Mouse (Mus musculus) intestine, embryonic 16.5 days (tissue): Measurements from ENCODE around the gene Atad5. TPM values are rescaled to one million over a fixed set of nuclear protein-coding genes. Genes with fewer than 3 reads are reported as not detected.

Experiments
- ATAC-seq: fragments of 200-750 bp; cut with Nextera tagmentation; 2 replicates; pipeline ENCODE4 v1.8.0; 2017; ENCODE audit warnings: moderate TSS enrichment, moderate library complexity
- H3K27ac ChIP-seq: fragments of 300-500 bp; sonication (generic); 2 replicates; pipeline ENCODE4 v1.5.1; 2014; ENCODE audit warnings: mild to moderate bottlenecking, low read length
- H3K27me3 ChIP-seq: fragments of 300-500 bp; sonication (generic); replicated peaks from 2 replicates; pipeline ENCODE4 v1.6.1; 2014; ENCODE audit warnings: low read length, control low read depth, mixed read lengths; ENCODE audit not compliant: control insufficient read depth, insufficient read depth
- H3K36me3 ChIP-seq: fragments of 300-500 bp; sonication (generic); 2 replicates; pipeline ENCODE4 v1.6.1; 2014; ENCODE audit warnings: low read length, control low read depth; ENCODE audit not compliant: control insufficient read depth, insufficient read depth
- H3K4me1 ChIP-seq: fragments of 300-500 bp; sonication (generic); 2 replicates; pipeline ENCODE4 v1.6.1; 2014; ENCODE audit warnings: low read length, control low read depth, mixed read lengths; ENCODE audit not compliant: control insufficient read depth, insufficient read depth
- H3K4me2 ChIP-seq: fragments of 300-500 bp; sonication (generic); 2 replicates; pipeline ENCODE4 v1.6.1; 2014; ENCODE audit warnings: low read depth, low read length, control low read depth
- H3K4me3 ChIP-seq: fragments of 300-500 bp; sonication (generic); 2 replicates; pipeline ENCODE4 v1.5.1; 2014; ENCODE audit warnings: mild to moderate bottlenecking, low read length
- H3K9ac ChIP-seq: fragments of 300-500 bp; sonication (generic); 2 replicates; pipeline ENCODE4 v1.6.1; 2014; ENCODE audit warnings: low read depth, low read length
- H3K9me3 ChIP-seq: fragments of 300-500 bp; sonication (generic); 2 replicates; pipeline ENCODE4 v1.6.1; 2016; ENCODE audit warnings: low read length, control low read depth; ENCODE audit not compliant: control insufficient read depth
- WGBS: fragments of 180-500 bp; shearing (Covaris S2); extraction: QIAGEN DNeasy Blood & Tissue Kit; methylation state at CpG from one replicate; pipeline ENCODE4 v1.1.7; 2014; 5-methylcytosine and 5-hydroxymethylcytosine counted together
- polyA plus RNA-seq: library from polyadenylated mRNA; unstranded; fragments of >200 nt; fragmentation: Nextera tagmentation; extraction: Ambion mirVana; gene quantifications from 2 replicates; pipeline ENCODE4 v1.2.1, GENCODE M21; 2015

Gene Atad5
- polyA plus RNA-seq, 1 experiment from 2014 or later, result 5.6 TPM

- Histone ChIP-seq H3K27ac (no peak overlapping the region), H3K4me1 (peaks cover 2% of the 10 kb centered on the region; the same call in 1 of the 2 replicates), H3K9ac (no peak overlapping the region), H3K27me3 (no peaks in the 10 kb centered on the region), H3K9me3 (no peaks in the 10 kb centered on the region), H3K4me3 (no peak overlapping the region), H3K4me2 (no peak overlapping the region), H3K36me3 (no peaks in the 10 kb centered on the region)
- WGBS, result 55% methylated on average over 2 of the region's 2 CpGs
- ATAC-seq, result no peak
Observed at GRCm38 (mm10) chr11:80164224-80164623, 75.0 kb downstream of the Atad5 start.

GRCm38 (mm10) chr11:80168121-80168520 lies 78.9 kb downstream of the Atad5 start:
- no peak overlapping the region for H3K27ac ChIP-seq
- H3K36me3 ChIP-seq, result no peaks in the 10 kb centered on the region
- 81% methylated on average over 9 of the region's 9 CpGs for WGBS

GRCm38 (mm10) chr11:80168611-80169249 lies 79.5 kb downstream of the Atad5 start:
- no peak overlapping the region for H3K27ac ChIP-seq
- 62% methylated on average over 4 of the region's 4 CpGs for WGBS
- peak; percentile 60 for ATAC-seq
- H3K27me3 ChIP-seq, result no peaks in the 10 kb centered on the region
- no peaks in the 10 kb centered on the region for H3K9me3 ChIP-seq
- H3K4me3 ChIP-seq, result no peak overlapping the region
- 0 out of 2 replicates have a peak, but pooled peaks cover 2% of the 10 kb centered on the region for H3K4me1 ChIP-seq
- H3K9ac ChIP-seq, result no peak overlapping the region
- no peaks in the 10 kb centered on the region for H3K36me3 ChIP-seq
- H3K4me2 ChIP-seq, result no peak overlapping the region

More at GRCm38 (mm10) chr11:80168121-80168520, 78.9 kb downstream of the Atad5 start:
- H3K4me1 ChIP-seq, result 0 out of 2 replicates have a peak, but pooled peaks cover 2% of the 10 kb centered on the region
- ATAC-seq, result no peak
- H3K4me2 ChIP-seq, result no peak overlapping the region
- H3K4me3 ChIP-seq, result no peak overlapping the region
- H3K9ac ChIP-seq, result no peak overlapping the region
- no peaks in the 10 kb centered on the region for H3K9me3 ChIP-seq
- H3K27me3 ChIP-seq, result no peaks in the 10 kb centered on the region

- H3K27ac ChIP-seq, result no peak overlapping the region
- H3K36me3 ChIP-seq, result no peaks in the 10 kb centered on the region
- peaks cover 4% of the 10 kb centered on the region; the same call in 1 of the 2 replicates for H3K4me1 ChIP-seq
- WGBS, result 84% methylated on average over 3 of the region's 3 CpGs
- H3K9ac ChIP-seq, result no peak overlapping the region
- no peak overlapping the region for H3K4me3 ChIP-seq
- no peak overlapping the region for H3K4me2 ChIP-seq
- no peak for ATAC-seq
- no peaks in the 10 kb centered on the region for H3K9me3 ChIP-seq
- H3K27me3 ChIP-seq, result no peaks in the 10 kb centered on the region
Observed at GRCm38 (mm10) chr11:80169629-80170028, 80.4 kb downstream of the Atad5 start.

GRCm38 (mm10) chr11:80170351-80170750 lies 81.2 kb downstream of the Atad5 start:
- H3K4me1 ChIP-seq, result peaks cover 4% of the 10 kb centered on the region; the same call in 1 of the 2 replicates
- no peak overlapping the region for H3K4me3 ChIP-seq
- H3K27me3 ChIP-seq, result no peaks in the 10 kb centered on the region
- no peak overlapping the region for H3K27ac ChIP-seq
- no peak overlapping the region for H3K4me2 ChIP-seq
- no peak overlapping the region for H3K9ac ChIP-seq
- no peak for ATAC-seq
- H3K36me3 ChIP-seq, result no peaks in the 10 kb centered on the region
- H3K9me3 ChIP-seq, result no peaks in the 10 kb centered on the region
- 64% methylated on average over 5 of the region's 5 CpGs for WGBS

GRCm38 (mm10) chr11:80171884-80172283 lies 82.7 kb downstream of the Atad5 start:
- H3K4me1 ChIP-seq, result peaks cover 4% of the 10 kb centered on the region; the same call in 1 of the 2 replicates
- 62% methylated on average over 4 of the region's 4 CpGs for WGBS
- no peaks in the 10 kb centered on the region for H3K9me3 ChIP-seq
- no peaks in the 10 kb centered on the region for H3K36me3 ChIP-seq
- no peak overlapping the region for H3K27ac ChIP-seq
- H3K4me3 ChIP-seq, result no peak overlapping the region
- H3K9ac ChIP-seq, result no peak overlapping the region
- no peaks in the 10 kb centered on the region for H3K27me3 ChIP-seq
- ATAC-seq, result peak; percentile 58
- H3K4me2 ChIP-seq, result no peak overlapping the region

- Histone ChIP-seq H3K4me2 (no peak overlapping the region), H3K9ac (no peak overlapping the region), H3K9me3 (no peaks in the 10 kb centered on the region), H3K4me3 (no peak overlapping the region), H3K4me1 (peaks cover 2% of the 10 kb centered on the region; the same call in 1 of the 2 replicates), H3K27ac (no peak overlapping the region), H3K27me3 (no peaks in the 10 kb centered on the region), H3K36me3 (no peaks in the 10 kb centered on the region)
- peak; percentile 35 for ATAC-seq
- WGBS, result 71% methylated on average over 11 of the region's 11 CpGs
Observed at GRCm38 (mm10) chr11:80173963-80174670, 84.9 kb downstream of the Atad5 start.

GRCm38 (mm10) chr11:80176911-80177895 lies 88.0 kb downstream of the Atad5 start:
- H3K9ac ChIP-seq, result no peak overlapping the region
- H3K4me3 ChIP-seq, result no peak overlapping the region
- H3K4me2 ChIP-seq, result no peak overlapping the region
- H3K9me3 ChIP-seq, result no peaks in the 10 kb centered on the region
- H3K27ac ChIP-seq, result peak overlapping the region; percentile 23; the same call in 1 of the 2 replicates
- 71% methylated on average over 11 of the region's 11 CpGs for WGBS
- ATAC-seq, result no peak
- no peaks in the 10 kb centered on the region for H3K27me3 ChIP-seq
- H3K4me1 ChIP-seq, result peaks cover 2% of the 10 kb centered on the region; the same call in 1 of the 2 replicates
- H3K36me3 ChIP-seq, result no peaks in the 10 kb centered on the region

GRCm38 (mm10) chr11:80178316-80178715 lies 89.1 kb downstream of the Atad5 start:
- Histone ChIP-seq H3K4me2 (no peak overlapping the region), H3K4me1 (peaks cover 2% of the 10 kb centered on the region; the same call in 1 of the 2 replicates), H3K27ac (no peak overlapping the region), H3K36me3 (no peaks in the 10 kb centered on the region), H3K4me3 (no peak overlapping the region), H3K9ac (no peak overlapping the region), H3K27me3 (no peaks in the 10 kb centered on the region), H3K9me3 (no peaks in the 10 kb centered on the region)
- ATAC-seq, result no peak
- WGBS, result 83% methylated on average over 8 of the region's 8 CpGs
